Comparison of ENCODE assay signal across 7 mouse cellular contexts in the genomic region with DNA sequence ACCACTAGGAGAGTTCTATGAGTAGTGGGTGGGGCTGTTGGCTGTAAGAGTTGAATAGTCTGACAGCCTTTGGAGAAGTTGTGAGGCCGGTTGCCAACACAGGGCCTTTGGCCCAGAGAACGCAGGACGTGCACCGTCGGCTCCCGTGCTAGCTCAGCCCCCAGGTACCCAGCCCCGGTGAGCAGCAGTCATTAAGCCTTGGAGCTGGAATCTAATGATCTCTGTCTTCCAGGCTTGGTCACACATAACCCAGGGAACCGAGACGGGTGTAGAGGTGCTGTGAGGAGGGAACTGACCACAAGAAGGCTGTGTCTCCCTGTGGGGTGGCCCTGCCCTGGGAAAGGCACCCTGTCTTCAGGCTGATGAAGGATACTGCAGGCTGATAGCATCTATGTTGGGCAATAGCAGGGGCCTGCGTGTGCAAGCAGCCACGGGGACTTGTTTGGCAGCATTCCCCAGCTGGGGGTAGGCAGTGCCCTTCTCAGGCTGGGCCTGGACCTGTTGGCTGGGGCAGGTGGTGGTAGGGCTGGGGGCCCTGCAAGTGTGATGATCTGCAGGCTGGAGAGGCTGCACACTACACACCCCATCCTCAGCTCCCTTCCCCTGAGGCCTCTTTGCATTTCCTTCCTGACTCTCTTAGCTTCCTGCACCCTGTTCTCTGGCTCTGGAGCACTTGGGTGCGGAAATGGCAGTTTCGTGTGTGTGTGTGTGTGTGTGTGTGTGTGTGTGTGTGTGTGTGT.
A peak's percentile ranks its signal among the peaks of the same experiment; 100 is the strongest.
DNase-seq lines count a peak whose midpoint lies in the region; ATAC-seq and TF ChIP-seq lines count a peak whose summit lies in the region.

No protein-coding gene starts in this region.

- peak; percentile 58 for ATAC-seq in lung, postnatal 0 days
- no peak for ATAC-seq in erythroid progenitor cell, adult 5-6 weeks (replicated peaks; ENCODE audit: low FRiP score, poor library complexity, severe bottlenecking)

- H3K27ac ChIP-seq in embryonic facial prominence, embryonic 10.5 days (replicated peaks): peak overlapping the region; percentile 21
- peak overlapping the region; percentile 63 for H3K27ac ChIP-seq in kidney, adult 2 months (ENCODE audit: insufficient read depth, low read depth, low read length)
- H3K27ac ChIP-seq in lung, postnatal 0 days (ENCODE audit: low read length): peak overlapping the region; percentile 68

- peak; percentile 39 for DNase-seq in MN1 (ENCODE audit: low spot score)
- peak; percentile 60 for DNase-seq in embryonic facial prominence, embryonic 10.5 days (ENCODE audit: low spot score)
- DNase-seq in kidney, adult 2 months: peak; percentile 85
- DNase-seq in lung, postnatal 0 days (ENCODE audit: low spot score): peak; percentile 69
- peak; percentile 86 to 90 for DNase-seq in urinary bladder, postnatal 36 days (ENCODE audit: low spot score in 2 of 2)
- no peak for DNase-seq in cerebellum, adult 8-10 months

- H3K9me3 ChIP-seq in embryonic facial prominence, embryonic 10.5 days: no peaks in the 10 kb centered on the region
- no peaks in the 10 kb centered on the region for H3K9me3 ChIP-seq in lung, postnatal 0 days (ENCODE audit: low read length)

- H3K4me1 ChIP-seq in embryonic facial prominence, embryonic 10.5 days: peaks cover 54% of the 10 kb centered on the region
- peaks cover 27% of the 10 kb centered on the region for H3K4me1 ChIP-seq in kidney, adult 2 months (ENCODE audit: control insufficient read depth, insufficient read depth, low read length)
- peaks cover 33% of the 10 kb centered on the region for H3K4me1 ChIP-seq in lung, postnatal 0 days (ENCODE audit: insufficient read depth, low read depth, low read length)

- WGBS in embryonic facial prominence, embryonic 10.5 days: 74% methylated on average over 13 of the region's 13 CpGs
- 19% methylated on average over 13 of the region's 13 CpGs for WGBS in kidney, adult 2 months
- WGBS in lung, postnatal 0 days: 10% methylated on average over 13 of the region's 13 CpGs

- TF ChIP-seq EP300 in lung, postnatal 0 days (IDR thresholded peaks at IDR 0.05): peak; percentile 27; the same call in 1 of the 2 replicates

- H3K4me3 ChIP-seq in embryonic facial prominence, embryonic 10.5 days: 0 out of 2 replicates have a peak overlapping the region, but pooled peaks have one; percentile 16
- H3K4me3 ChIP-seq in kidney, adult 2 months (ENCODE audit: insufficient read depth, low read depth, low read length): no peak overlapping the region
- no peak overlapping the region for H3K4me3 ChIP-seq in lung, postnatal 0 days (ENCODE audit: low read depth, low read length)

- TF ChIP-seq CTCF in kidney, adult 2 months (conservative IDR thresholded peaks at IDR 0.05; ENCODE audit: insufficient read depth, insufficient read length, low read depth, low read length): no peak
- peak; percentile 28 for TF ChIP-seq CTCF in lung, postnatal 0 days (IDR thresholded peaks at IDR 0.05)

- H3K36me3 ChIP-seq in embryonic facial prominence, embryonic 10.5 days (replicated peaks): peaks cover 83% of the 10 kb centered on the region
- no peaks in the 10 kb centered on the region; the same call in 1 of the 2 replicates for H3K36me3 ChIP-seq in kidney, adult 2 months (ENCODE audit: control insufficient read depth, insufficient read depth, low read length)
- H3K36me3 ChIP-seq in lung, postnatal 0 days (ENCODE audit: insufficient read depth, low read length): peaks cover 14% of the 10 kb centered on the region; the same call in 1 of the 2 replicates

- H3K27me3 ChIP-seq in embryonic facial prominence, embryonic 10.5 days (replicated peaks; ENCODE audit: low read depth, poor library complexity, severe bottlenecking): no peaks in the 10 kb centered on the region
- H3K27me3 ChIP-seq in kidney, adult 2 months (replicated peaks; ENCODE audit: control insufficient read depth, insufficient read depth, low read length): no peaks in the 10 kb centered on the region
- H3K27me3 ChIP-seq in lung, postnatal 0 days (replicated peaks; ENCODE audit: insufficient read depth, low read length): no peaks in the 10 kb centered on the region

- peak overlapping the region; percentile 33; the same call in 1 of the 2 replicates for H3K4me2 ChIP-seq in lung, postnatal 0 days (replicated peaks; ENCODE audit: low read depth, low read length)

- no peak for TF ChIP-seq POLR2A in kidney, adult 2 months (IDR thresholded peaks at IDR 0.05; ENCODE audit: low read depth, low read length)

- H3K9ac ChIP-seq in lung, postnatal 0 days (replicated peaks; ENCODE audit: low read depth): no peak overlapping the region
